Mouse (Mus musculus) G1E (cell line): ENCODE measurements around the gene Sumf2. TPM values are rescaled to one million over a fixed set of nuclear protein-coding genes. Genes with fewer than 3 reads are reported as not detected.

Source experiments
- ATAC-seq: 2 replicates; pipeline ENCODE4 v1.8.0; 2016; ENCODE audit warnings: mild to moderate bottlenecking; ENCODE audit not compliant: insufficient number of reproducible peaks, poor library complexity, low FRiP score, severe bottlenecking; ENCODE audit errors: extremely low read depth
- DNase-seq: peaks from one replicate; pipeline ENCODE4 v3.0.0; 2012; ENCODE audit warnings: low spot score
- H3K27me3 ChIP-seq: 2 replicates; pipeline ENCODE4 v1.6.1; 2012; ENCODE audit warnings: mild to moderate bottlenecking, low read length, inconsistent platforms; ENCODE audit not compliant: insufficient read depth
- H3K36me3 ChIP-seq: replicated peaks from 2 replicates; pipeline ENCODE3; 2012; ENCODE audit warnings: mild to moderate bottlenecking, inconsistent platforms
- H3K4me1 ChIP-seq: 2 replicates; pipeline ENCODE4 v1.6.1; 2012; ENCODE audit warnings: low read depth, low read length, inconsistent platforms, mixed read lengths; ENCODE audit not compliant: insufficient read depth
- H3K4me3 ChIP-seq: 2 replicates; pipeline ENCODE4 v1.5.1; 2012; ENCODE audit warnings: low read depth, mild to moderate bottlenecking, inconsistent platforms, low read length, moderate library complexity, mixed read lengths
- H3K9me3 ChIP-seq: replicated peaks from 2 replicates; pipeline ENCODE4 v1.6.1; 2012; ENCODE audit warnings: inconsistent platforms
- CTCF ChIP-seq: IDR thresholded peaks from 2 replicates; pipeline ENCODE4 v1.5.1; 2012; ENCODE audit warnings: low read depth, low read length, inconsistent platforms, mixed read lengths
- GATA1 ChIP-seq: IDR thresholded peaks from 2 replicates; pipeline ENCODE4 v1.6.1; 2012; ENCODE audit warnings: borderline replicate concordance, low read length, inconsistent platforms, mixed read lengths
- GATA2 ChIP-seq: IDR thresholded peaks from 2 replicates; pipeline ENCODE4 v1.6.1; 2012; ENCODE audit warnings: low read depth, low read length, inconsistent platforms, borderline replicate concordance
- POLR2AphosphoS5 ChIP-seq: IDR thresholded peaks from 2 replicates; pipeline ENCODE4 v1.6.1; 2012; ENCODE audit warnings: low read depth, low read length, inconsistent platforms; ENCODE audit not compliant: insufficient replicate concordance
- TAL1 ChIP-seq: conservative IDR thresholded peaks from 2 replicates; pipeline ENCODE4 v1.6.1; 2012; ENCODE audit warnings: low read depth, low read length, inconsistent platforms, mixed read lengths
- polyA plus RNA-seq: library from polyadenylated mRNA; stranded (reverse); fragments of >175 nt; gene quantifications from 2 replicates; pipeline ENCODE4 v1.2.3, GENCODE M21; 2012
- total RNA-seq, 2 experiments: library from RNA; stranded (forward) in 1 of 2; stranded (reverse) in 1 of 2; fragments of 200-1000 nt in 1 of 2; fragments of >200 nt in 1 of 2; fragmentation: Nextera tagmentation in 1 of 2; gene quantifications; 2 replicates each; pipeline ENCODE4 v1.2.3; 2014 to 2017

The Sumf2 gene
- total and polyA plus RNA-seq, 3 experiments: 9.6 to 25.0 (median 15.7) TPM

- H3K36me3 ChIP-seq: no peaks in the 10 kb centered on the region
- DNase-seq (peak; percentile 95), ATAC-seq (peak; percentile 100)
- TF ChIP-seq TAL1: no peak
- TF ChIP-seq CTCF: no peak
- no peak for TF ChIP-seq GATA1
- TF ChIP-seq POLR2AphosphoS5: no peak
- TF ChIP-seq GATA2: no peak
- H3K4me1 ChIP-seq: peaks cover 12% of the 10 kb centered on the region
- peaks cover 9% of the 10 kb centered on the region for H3K27me3 ChIP-seq
- peak within 1 kb of the TSS; percentile 75 for H3K4me3 ChIP-seq
- H3K9me3 ChIP-seq: no peaks in the 10 kb centered on the region; the same call in 1 of the 2 replicates
These were observed 48.7 kb downstream of the Sumf2 start, which contains the start of gene Zbed5 for GRCm38 (mm10) chr5:129895198-129896088. Zbed5 (plus strand) TSS chr5:129895723.

- TF ChIP-seq CTCF (no peak), POLR2AphosphoS5 (no peak), GATA2 (no peak), GATA1 (no peak), TAL1 (no peak)
- Histone ChIP-seq H3K4me1 (peaks cover 12% of the 10 kb centered on the region), H3K9me3 (no peaks in the 10 kb centered on the region), H3K4me3 (no peak within 1 kb of the TSS), H3K27me3 (no peaks in the 10 kb centered on the region; the same call in 1 of the 2 replicates), H3K36me3 (no peaks in the 10 kb centered on the region)
- no peak for DNase-seq
- ATAC-seq: no peak
These were observed 51.7 kb downstream of the Sumf2 start, which contains the start of gene Phkg1 for GRCm38 (mm10) chr5:129898449-129898848. Phkg1 (minus strand) TSS chr5:129898549.

GRCm38 (mm10) chr5:129907775-129908174 lies 61.0 kb downstream of the Sumf2 start:
- DNase-seq: no peak
- peaks cover 36% of the 10 kb centered on the region for H3K4me1 ChIP-seq
- no peaks in the 10 kb centered on the region for H3K27me3 ChIP-seq
- H3K36me3 ChIP-seq: no peaks in the 10 kb centered on the region
- H3K9me3 ChIP-seq: no peaks in the 10 kb centered on the region
- TF ChIP-seq CTCF (no peak), POLR2AphosphoS5 (no peak), GATA2 (no peak), GATA1 (no peak), TAL1 (no peak)
- peak overlapping the region; percentile 98 for H3K4me3 ChIP-seq
- no peak for ATAC-seq

- no peaks in the 10 kb centered on the region for H3K9me3 ChIP-seq
- H3K4me1 ChIP-seq: peaks cover 36% of the 10 kb centered on the region
- H3K27me3 ChIP-seq: no peaks in the 10 kb centered on the region
- no peaks in the 10 kb centered on the region for H3K36me3 ChIP-seq
- peak within 1 kb of the TSS; percentile 98 for H3K4me3 ChIP-seq
- ATAC-seq (peak; percentile 99), DNase-seq (peak; percentile 80)
- TF ChIP-seq GATA1 (no peak), TAL1 (no peak), POLR2AphosphoS5 (no peak), CTCF (no peak), GATA2 (no peak)
These were observed 61.6 kb downstream of the Sumf2 start, which contains the start of gene Nupr1l for GRCm38 (mm10) chr5:129908242-129908965. Nupr1l (plus strand) TSS chr5:129908540.

GRCm38 (mm10) chr5:129909147-129909546 lies 62.4 kb downstream of the Sumf2 start:
- H3K36me3 ChIP-seq: no peaks in the 10 kb centered on the region
- H3K4me3 ChIP-seq: peak overlapping the region; percentile 98
- TF ChIP-seq TAL1: no peak
- TF ChIP-seq CTCF: no peak
- no peak for TF ChIP-seq GATA1
- TF ChIP-seq GATA2: no peak
- no peak for TF ChIP-seq POLR2AphosphoS5
- no peaks in the 10 kb centered on the region for H3K9me3 ChIP-seq
- H3K4me1 ChIP-seq: peaks cover 41% of the 10 kb centered on the region
- H3K27me3 ChIP-seq: no peaks in the 10 kb centered on the region
- DNase-seq (no peak), ATAC-seq (no peak)
